Mouse (Mus musculus) frontal cortex, postnatal 10 days (tissue): ENCODE measurements around the gene Vps35l.

Experiments
- DNase-seq, 2 experiments: peaks; one replicate each; pipeline ENCODE4 v3.0.0; 2022; ENCODE audit warnings: low spot score in 2 of 2, mixed read lengths in 1 of 2

Gene Vps35l

DNA sequence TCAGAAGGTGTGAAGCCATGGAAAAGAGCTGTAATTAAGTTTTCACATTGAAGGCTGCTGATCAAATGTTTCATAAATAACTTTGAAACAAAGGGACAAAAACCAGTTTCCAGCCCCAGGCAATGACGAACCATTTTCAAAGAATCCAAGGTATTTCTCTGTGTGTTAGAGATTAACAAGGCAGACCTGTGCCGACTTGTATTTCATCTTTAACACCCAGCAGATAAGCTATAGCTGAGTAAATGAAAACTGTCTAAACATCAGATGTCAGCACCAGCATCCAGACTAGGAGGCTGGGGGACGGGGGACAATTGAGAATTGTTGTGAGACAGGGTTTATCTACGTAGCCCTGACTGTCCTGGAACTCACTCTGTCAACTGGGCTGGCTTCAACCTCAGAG is 143.9 kb downstream of the Vps35l start:
- DNase-seq, result no peak

DNA sequence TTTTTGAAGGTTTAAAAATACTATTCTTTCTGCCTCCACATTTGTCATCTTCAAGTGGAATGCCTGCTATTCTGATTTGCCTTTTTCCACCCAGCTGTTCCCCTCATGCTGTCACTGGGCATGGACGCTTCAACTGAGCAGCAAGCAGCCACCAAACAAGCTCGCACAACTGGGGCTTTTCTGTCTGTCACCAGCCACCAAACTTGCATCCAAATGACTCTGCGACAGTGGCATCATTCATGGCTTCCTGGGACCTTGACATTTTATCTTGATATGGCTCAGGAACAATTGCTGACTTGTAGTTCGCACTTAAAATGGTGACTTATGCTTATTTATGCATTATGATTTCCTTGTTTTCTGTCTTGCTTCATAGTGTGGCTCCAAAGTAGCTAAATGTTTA is 144.9 kb downstream of the Vps35l start:
- DNase-seq, result no peak

DNA sequence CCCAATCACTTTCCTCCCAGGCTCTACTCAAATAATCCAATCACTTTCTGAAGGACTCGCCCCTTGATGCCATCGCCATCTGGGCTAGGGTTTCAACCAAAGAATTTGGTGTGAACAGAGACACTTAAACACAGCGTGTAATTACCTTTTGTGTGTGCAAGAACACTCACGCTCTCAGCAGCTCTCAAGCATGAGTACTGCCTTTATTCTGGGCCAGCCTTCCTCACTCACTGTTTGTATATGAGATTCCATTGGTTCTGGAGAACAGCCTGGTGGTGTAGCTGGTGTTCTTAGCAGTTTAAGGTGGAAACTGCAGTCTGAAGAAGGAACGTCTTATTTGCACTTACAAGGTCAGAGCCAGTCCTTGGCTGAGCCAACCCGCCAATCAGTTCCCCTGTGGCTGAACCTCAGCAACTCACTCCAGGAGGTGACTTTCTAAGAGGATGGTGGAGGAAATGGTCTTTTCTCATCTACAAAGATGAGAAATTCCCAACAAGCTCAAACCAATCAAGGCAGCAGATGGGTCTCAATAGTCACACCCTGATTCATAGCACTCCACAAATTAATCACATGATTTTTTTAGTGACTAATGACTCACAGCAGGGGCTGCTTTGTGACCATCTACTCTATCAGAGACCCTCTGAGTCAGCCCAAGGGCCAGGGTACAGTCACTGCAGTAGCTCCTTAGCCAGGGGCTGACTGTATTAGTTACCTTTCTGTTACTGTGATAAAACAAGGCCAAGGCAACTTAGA is 147.5 kb downstream of the Vps35l start:
- DNase-seq, result no peak

DNA sequence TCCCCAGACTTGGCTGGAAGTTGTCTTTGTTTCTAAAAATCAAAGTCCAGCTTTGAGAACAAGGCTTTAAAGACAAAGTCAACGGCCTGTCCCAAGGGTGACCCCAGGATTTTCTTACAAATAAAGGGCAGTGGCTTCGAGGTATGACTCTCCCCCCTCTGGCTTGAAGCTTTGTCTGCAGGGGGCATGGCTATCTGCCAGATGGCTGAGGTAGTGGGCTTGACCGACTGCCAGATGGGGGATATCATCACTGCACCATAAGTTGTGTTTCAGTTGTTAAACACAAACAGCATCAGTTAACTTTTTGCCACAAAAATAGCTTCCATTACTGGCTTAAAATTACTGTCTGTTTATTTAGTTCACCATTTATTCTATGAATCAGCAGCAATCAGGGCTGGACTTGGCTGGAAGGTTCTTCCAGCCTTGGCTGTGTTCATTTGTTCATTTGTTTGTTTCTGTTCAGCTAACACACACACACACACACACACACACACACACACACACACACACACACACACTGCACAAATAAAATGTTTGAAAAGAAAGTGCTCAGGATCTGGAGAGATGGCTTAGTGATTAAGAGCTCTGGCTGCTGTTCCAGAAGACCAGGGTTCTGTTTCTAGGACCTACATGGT is 149.1 kb downstream of the Vps35l start:
- no peak for DNase-seq
